Mouse (Mus musculus) heart, adult 8-10 months (tissue): ENCODE measurements at regions not wholly inside any gene's neighbourhood (a gene's known extent, or its start where the extent isn't known, plus 50 kb on each side); places are given as distances from the start of the nearest gene placed in this dataset.
"Not testable (repeated sequence)": the region's sequence is repeated elsewhere in the genome, so short reads cannot be mapped to it uniquely, and the experiment has no call there.

ENCODE experiments used
- DNase-seq: peaks from one replicate; pipeline ENCODE4 v3.0.0; 2022; ENCODE audit warnings: low spot score

GRCm38 (mm10) chr13:107831997-107832396, 212.2 kb upstream of the Smim15 start:
- no peak for DNase-seq

- peak; percentile 96 for DNase-seq
Measured at GRCm38 (mm10) chr13:107831221-107831681, 213.0 kb upstream of the Smim15 start.

GRCm38 (mm10) chr13:107830281-107830680, 214.0 kb upstream of the Smim15 start:
- DNase-seq = no peak

- DNase-seq = no peak
Measured at GRCm38 (mm10) chr13:107829861-107830260, 214.4 kb upstream of the Smim15 start.

- DNase-seq = no peak
Measured at GRCm38 (mm10) chr13:107825636-107826035, 218.6 kb upstream of the Smim15 start.

GRCm38 (mm10) chr13:107823342-107823741, 220.9 kb upstream of the Smim15 start:
- DNase-seq = no peak

- no peak for DNase-seq
Measured at GRCm38 (mm10) chr13:107822198-107822597, 222.0 kb upstream of the Smim15 start.

GRCm38 (mm10) chr13:107813562-107814161, 230.6 kb upstream of the Smim15 start:
- DNase-seq = no peak

- no peak for DNase-seq
Measured at GRCm38 (mm10) chr13:107812014-107812413, 232.2 kb upstream of the Smim15 start.

- DNase-seq = no peak
Measured at GRCm38 (mm10) chr13:107810802-107811192, 233.4 kb upstream of the Smim15 start.

GRCm38 (mm10) chr13:107810060-107810801, 234.0 kb upstream of the Smim15 start:
- peak; percentile 29 for DNase-seq

GRCm38 (mm10) chr13:107808961-107809360, 235.3 kb upstream of the Smim15 start:
- DNase-seq = no peak

- DNase-seq = no peak
Measured at GRCm38 (mm10) chr13:107804418-107804817, 239.8 kb upstream of the Smim15 start.

GRCm38 (mm10) chr13:107799199-107799945, 244.9 kb upstream of the Smim15 start:
- DNase-seq = no peak

GRCm38 (mm10) chr13:107798144-107798543, 246.1 kb upstream of the Smim15 start:
- DNase-seq = no peak

GRCm38 (mm10) chr13:107795516-107795915, 248.7 kb upstream of the Smim15 start:
- DNase-seq = no peak

- DNase-seq = no peak
Measured at GRCm38 (mm10) chr13:107791770-107792169, 252.5 kb upstream of the Smim15 start.

- no peak for DNase-seq
Measured at GRCm38 (mm10) chr13:107784971-107785370, 259.3 kb upstream of the Smim15 start.

- DNase-seq = no peak
Measured at GRCm38 (mm10) chr13:107781741-107782140, 262.5 kb upstream of the Smim15 start.

GRCm38 (mm10) chr13:107781221-107781620, 263.0 kb upstream of the Smim15 start:
- no peak for DNase-seq

GRCm38 (mm10) chr13:107779591-107779990, 264.7 kb upstream of the Smim15 start:
- no peak for DNase-seq

- DNase-seq = not testable (repeated sequence)
Measured at GRCm38 (mm10) chr13:107774499-107774898, 269.7 kb upstream of the Smim15 start.

GRCm38 (mm10) chr13:107767262-107767624, 277.0 kb upstream of the Smim15 start:
- no peak for DNase-seq
